Mouse (Mus musculus) forebrain, embryonic 11.5 days (tissue): ENCODE results near the gene Pcdh7. TPM values are rescaled to one million over a fixed set of nuclear protein-coding genes. Genes with fewer than 3 reads are reported as not detected.

Experiments used
- ATAC-seq: fragments of 200-750 bp; cut with Nextera tagmentation; replicated peaks from 2 replicates; pipeline ENCODE4 v1.8.0; 2017; ENCODE audit warnings: moderate TSS enrichment; ENCODE audit not compliant: low FRiP score
- DNase-seq: peaks from one replicate; pipeline ENCODE4 v3.0.0-alpha.2; 2017; ENCODE audit warnings: low spot score
- H3K27ac ChIP-seq: fragments of 300-500 bp; sonication (generic); 2 replicates; pipeline ENCODE4 v1.5.1; 2014; ENCODE audit warnings: low read depth, low read length
- H3K27me3 ChIP-seq: fragments of 300-500 bp; sonication (generic); 2 replicates; pipeline ENCODE4 v1.6.1; 2014; ENCODE audit warnings: mild to moderate bottlenecking, low read length, mixed read lengths; ENCODE audit not compliant: control insufficient read depth, insufficient read depth
- H3K36me3 ChIP-seq: fragments of 300-500 bp; sonication (generic); 2 replicates; pipeline ENCODE4 v1.6.1; 2014; ENCODE audit warnings: mild to moderate bottlenecking, low read length, moderate library complexity, mixed read lengths; ENCODE audit not compliant: control insufficient read depth, insufficient read depth
- H3K4me1 ChIP-seq: fragments of 300-500 bp; sonication (generic); replicated peaks from 2 replicates; pipeline ENCODE4 v1.6.1; 2014; ENCODE audit warnings: low read length, mixed read lengths; ENCODE audit not compliant: control insufficient read depth, insufficient read depth
- H3K4me2 ChIP-seq: fragments of 300-500 bp; sonication (generic); 2 replicates; pipeline ENCODE4 v1.6.1; 2014; ENCODE audit warnings: low read depth, mild to moderate bottlenecking, low read length, moderate library complexity, mixed read lengths; ENCODE audit not compliant: severe bottlenecking
- H3K4me3 ChIP-seq: fragments of 300-500 bp; sonication (generic); 2 replicates; pipeline ENCODE4 v1.5.1; 2014; ENCODE audit warnings: low read depth, low read length
- H3K9ac ChIP-seq: fragments of 300-500 bp; sonication (generic); 2 replicates; pipeline ENCODE4 v1.6.1; 2014; ENCODE audit warnings: low read length
- H3K9me3 ChIP-seq: fragments of 300-500 bp; sonication (generic); 2 replicates; pipeline ENCODE4 v1.6.1; 2016; ENCODE audit warnings: low read length, mixed read lengths; ENCODE audit not compliant: control insufficient read depth
- WGBS: fragments of 180-500 bp; shearing (Covaris S2); extraction: QIAGEN DNeasy Blood & Tissue Kit; methylation state at CpG from one replicate; pipeline ENCODE4 v1.1.7; 2014; 5-methylcytosine and 5-hydroxymethylcytosine counted together
- polyA plus RNA-seq: library from polyadenylated mRNA; unstranded; fragments of >200 nt; fragmentation: Nextera tagmentation; extraction: Ambion mirVana; gene quantifications from 2 replicates; pipeline ENCODE4 v1.2.1, GENCODE M21; 2014

Pcdh7 gene
- polyA plus RNA-seq, 1 experiment from 2014 or later, result 5.1 TPM

GRCm38 (mm10) chr5:57742924-57743323 is 25.2 kb downstream of the Pcdh7 start:
- no peaks in the 10 kb centered on the region for H3K36me3 ChIP-seq
- ATAC-seq (no peak), DNase-seq (no peak)
- no peak overlapping the region for H3K4me3 ChIP-seq
- no peaks in the 10 kb centered on the region for H3K27me3 ChIP-seq
- no peaks in the 10 kb centered on the region for H3K4me1 ChIP-seq
- H3K9ac ChIP-seq, result no peak overlapping the region
- no peaks in the 10 kb centered on the region for H3K9me3 ChIP-seq
- no peak overlapping the region for H3K27ac ChIP-seq
- H3K4me2 ChIP-seq, result no peak overlapping the region
- 31% methylated on average over 6 of the region's 6 CpGs for WGBS

GRCm38 (mm10) chr5:57743956-57744661 is 26.3 kb downstream of the Pcdh7 start:
- Histone ChIP-seq H3K4me3 (no peak overlapping the region), H3K36me3 (no peaks in the 10 kb centered on the region), H3K27ac (no peak overlapping the region), H3K4me2 (no peak overlapping the region), H3K9ac (no peak overlapping the region), H3K9me3 (no peaks in the 10 kb centered on the region), H3K27me3 (no peaks in the 10 kb centered on the region), H3K4me1 (no peaks in the 10 kb centered on the region)
- no peak for DNase-seq
- WGBS, result 80% methylated on average over 2 of the region's 2 CpGs
- no peak for ATAC-seq

GRCm38 (mm10) chr5:57745879-57746278 is 28.1 kb downstream of the Pcdh7 start:
- Histone ChIP-seq H3K27ac (no peak overlapping the region), H3K4me2 (no peak overlapping the region), H3K27me3 (no peaks in the 10 kb centered on the region), H3K36me3 (no peaks in the 10 kb centered on the region), H3K4me3 (no peak overlapping the region), H3K9ac (no peak overlapping the region), H3K9me3 (no peaks in the 10 kb centered on the region), H3K4me1 (no peaks in the 10 kb centered on the region)
- 83% methylated on average over 1 of the region's 1 CpGs for WGBS
- DNase-seq (no peak), ATAC-seq (no peak)

GRCm38 (mm10) chr5:57750320-57750719 is 32.6 kb downstream of the Pcdh7 start:
- Histone ChIP-seq H3K9me3 (no peaks in the 10 kb centered on the region), H3K4me3 (no peak overlapping the region), H3K27ac (no peak overlapping the region), H3K4me2 (no peak overlapping the region), H3K27me3 (no peaks in the 10 kb centered on the region), H3K36me3 (no peaks in the 10 kb centered on the region), H3K4me1 (no peaks in the 10 kb centered on the region), H3K9ac (no peak overlapping the region)
- DNase-seq (no peak), ATAC-seq (no peak)
- 94% methylated on average over 1 of the region's 1 CpGs for WGBS

- 0 out of 2 replicates have a peak, but pooled peaks cover 4% of the 10 kb centered on the region for H3K4me1 ChIP-seq
- ATAC-seq (no peak), DNase-seq (no peak)
- WGBS, result 29% methylated on average over 1 of the region's 1 CpGs
- H3K9ac ChIP-seq, result no peak overlapping the region
- no peak overlapping the region for H3K4me2 ChIP-seq
- H3K36me3 ChIP-seq, result no peaks in the 10 kb centered on the region
- no peaks in the 10 kb centered on the region for H3K9me3 ChIP-seq
- no peak overlapping the region for H3K27ac ChIP-seq
- H3K27me3 ChIP-seq, result no peaks in the 10 kb centered on the region
- H3K4me3 ChIP-seq, result no peak overlapping the region
Measured at GRCm38 (mm10) chr5:57755791-57756190, 38.0 kb downstream of the Pcdh7 start.

- H3K4me3 ChIP-seq, result no peak overlapping the region
- no peak overlapping the region for H3K4me2 ChIP-seq
- no peak overlapping the region for H3K9ac ChIP-seq
- no peak overlapping the region for H3K27ac ChIP-seq
- no peaks in the 10 kb centered on the region for H3K27me3 ChIP-seq
- 43% methylated on average over 4 of the region's 4 CpGs for WGBS
- H3K4me1 ChIP-seq, result 0 out of 2 replicates have a peak, but pooled peaks cover 4% of the 10 kb centered on the region
- H3K36me3 ChIP-seq, result no peaks in the 10 kb centered on the region
- no peak for ATAC-seq
- DNase-seq, result no peak
- no peaks in the 10 kb centered on the region for H3K9me3 ChIP-seq
Measured at GRCm38 (mm10) chr5:57756726-57757424, 39.1 kb downstream of the Pcdh7 start.

- 39% methylated on average over 4 of the region's 4 CpGs for WGBS
- Histone ChIP-seq H3K9me3 (no peaks in the 10 kb centered on the region), H3K4me3 (no peak overlapping the region), H3K9ac (no peak overlapping the region), H3K4me1 (0 out of 2 replicates have a peak, but pooled peaks cover 4% of the 10 kb centered on the region), H3K27ac (no peak overlapping the region), H3K4me2 (no peak overlapping the region), H3K36me3 (no peaks in the 10 kb centered on the region), H3K27me3 (no peaks in the 10 kb centered on the region)
- ATAC-seq, result no peak
- DNase-seq, result no peak
Measured at GRCm38 (mm10) chr5:57757436-57757898, 39.7 kb downstream of the Pcdh7 start.

GRCm38 (mm10) chr5:57758968-57759367 is 41.2 kb downstream of the Pcdh7 start:
- ATAC-seq (no peak), DNase-seq (no peak)

More at GRCm38 (mm10) chr5:57758968-57759367, 41.2 kb downstream of the Pcdh7 start:
- Histone ChIP-seq H3K9ac (no peak overlapping the region), H3K4me3 (no peak overlapping the region), H3K4me2 (no peak overlapping the region), H3K4me1 (0 out of 2 replicates have a peak, but pooled peaks cover 4% of the 10 kb centered on the region), H3K9me3 (no peaks in the 10 kb centered on the region), H3K36me3 (no peaks in the 10 kb centered on the region), H3K27me3 (no peaks in the 10 kb centered on the region), H3K27ac (no peak overlapping the region)
